Mouse (Mus musculus): ENCODE data around the gene Zfp324. TPM values are rescaled to one million over a fixed set of nuclear protein-coding genes. Genes with fewer than 3 reads are reported as not detected.

Gene Zfp324
- polyA plus RNA-seq, 1 experiment: 0.80 TPM

DNA sequence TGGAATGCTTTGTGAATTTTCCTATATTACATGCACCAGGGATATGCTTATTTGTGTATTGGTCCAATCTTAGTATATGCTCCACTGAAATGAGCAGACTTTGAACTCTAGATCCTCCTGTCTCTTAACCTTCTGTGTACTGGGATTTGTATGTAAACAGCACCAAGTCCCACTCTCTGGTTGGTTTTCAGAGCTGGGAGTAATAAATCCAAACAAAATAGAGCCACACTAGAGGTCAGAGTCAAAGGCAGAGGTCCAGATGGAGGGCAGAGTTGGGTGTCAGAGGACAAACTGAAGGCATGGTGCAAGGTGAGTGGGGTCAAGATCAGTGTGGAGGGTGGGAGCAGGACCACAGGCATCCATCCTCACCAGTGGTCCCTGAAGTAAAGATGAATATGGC, 30.2 kb downstream of the Zfp324 start:
- TF ChIP-seq CTCF (IDR thresholded peaks at IDR 0.05; ENCODE audit: control insufficient read depth, insufficient read depth, low read length): no peak
- TF ChIP-seq POLR2A (IDR thresholded peaks at IDR 0.05; ENCODE audit: borderline replicate concordance, control insufficient read depth, low read depth, low read length): no peak
- Histone ChIP-seq H3K4me1 (ENCODE audit: control insufficient read depth, insufficient read depth, low read length) (no peaks in the 10 kb centered on the region), H3K27ac (ENCODE audit: control insufficient read depth, insufficient read depth, low read depth, low read length, poor library complexity) (no peak overlapping the region), H3K4me3 (replicated peaks; ENCODE audit: control insufficient read depth, low read depth, low read length) (no peak overlapping the region)

DNA sequence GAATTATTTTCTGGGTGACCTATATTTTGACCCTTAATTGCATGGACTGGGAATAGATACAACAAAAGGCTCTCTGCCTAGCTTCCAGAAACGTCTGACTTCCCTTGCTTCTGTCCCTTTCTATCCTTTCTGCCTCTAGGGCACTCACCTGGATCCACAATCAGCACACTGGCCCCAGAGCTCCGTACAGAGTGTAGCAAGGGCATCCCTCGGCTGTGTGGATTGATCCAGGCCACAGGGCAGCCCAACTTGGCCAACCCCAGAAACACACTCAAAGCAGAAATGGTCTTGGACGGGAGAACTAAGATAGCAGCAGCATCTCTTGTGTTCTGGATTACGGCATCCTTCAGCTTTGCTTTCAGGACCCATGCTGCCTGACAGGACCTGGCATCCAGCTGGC, 31.6 kb downstream of the Zfp324 start:
- TF ChIP-seq CTCF (IDR thresholded peaks at IDR 0.05; ENCODE audit: control insufficient read depth, insufficient read depth, low read length) (no peak), POLR2A (IDR thresholded peaks at IDR 0.05; ENCODE audit: borderline replicate concordance, control insufficient read depth, low read depth, low read length) (no peak)
- Histone ChIP-seq H3K27ac (ENCODE audit: control insufficient read depth, insufficient read depth, low read depth, low read length, poor library complexity) (no peak overlapping the region), H3K4me3 (replicated peaks; ENCODE audit: control insufficient read depth, low read depth, low read length) (no peak overlapping the region), H3K4me1 (ENCODE audit: control insufficient read depth, insufficient read depth, low read length) (no peaks in the 10 kb centered on the region)
- 64% methylated on average over 5 of the region's 5 CpGs for WGBS

DNA sequence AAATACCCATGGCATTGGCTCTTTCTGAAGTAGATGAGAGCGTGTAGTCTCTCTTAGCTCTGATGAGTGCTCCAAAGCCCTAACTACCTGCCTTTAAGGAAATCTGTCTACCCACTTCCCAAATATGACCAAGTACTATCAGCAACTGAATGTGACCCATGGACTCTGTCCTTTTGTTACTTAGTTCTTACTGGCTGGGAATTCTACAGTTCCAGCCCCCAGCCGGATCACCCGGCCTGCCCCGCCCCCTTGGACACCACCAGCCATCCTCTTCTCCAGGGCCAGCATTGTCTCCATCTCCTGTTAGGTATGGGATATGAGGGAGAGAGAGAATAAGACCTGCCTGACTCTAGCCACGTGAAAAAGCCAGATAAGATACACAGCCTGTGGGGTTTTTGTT, 32.4 kb downstream of the Zfp324 start, which contains the start of gene Slc27a5:
Gene Slc27a5, minus strand, starts transcription at position 140 of the 400 bp plus-strand sequence.
- no peaks in the 10 kb centered on the region for H3K4me1 ChIP-seq (ENCODE audit: control insufficient read depth, insufficient read depth, low read length)
- WGBS: 71% methylated on average over 5 of the region's 5 CpGs
- H3K27ac ChIP-seq (ENCODE audit: control insufficient read depth, insufficient read depth, low read depth, low read length, poor library complexity): no peak within 1 kb of the TSS
- no peak within 1 kb of the TSS for H3K4me3 ChIP-seq (replicated peaks; ENCODE audit: control insufficient read depth, low read depth, low read length)
- TF ChIP-seq CTCF (IDR thresholded peaks at IDR 0.05; ENCODE audit: control insufficient read depth, insufficient read depth, low read length) (no peak), POLR2A (IDR thresholded peaks at IDR 0.05; ENCODE audit: borderline replicate concordance, control insufficient read depth, low read depth, low read length) (no peak)

DNA sequence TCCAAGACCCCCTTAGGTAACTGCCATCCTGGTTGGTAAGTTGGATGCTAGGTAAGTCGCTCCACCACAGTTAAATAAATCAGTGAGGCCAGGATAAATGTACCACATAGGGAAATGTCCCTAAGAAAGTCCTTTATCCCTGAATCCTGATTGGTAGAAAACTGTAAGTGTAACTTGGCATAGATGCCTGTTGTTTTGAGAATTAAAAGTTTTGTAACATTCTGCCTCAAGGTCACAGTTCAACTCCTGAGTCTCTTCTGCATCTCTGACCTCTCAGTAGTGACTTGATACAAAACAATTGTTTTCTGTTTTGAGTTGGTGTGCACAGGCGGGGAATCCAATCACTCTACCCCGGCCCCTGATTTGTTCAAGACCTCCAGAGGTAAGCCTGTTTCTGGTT, 33.2 kb downstream of the Zfp324 start, which contains the start of gene Trim28:
Gene Trim28, plus strand, starts transcription at position 264 of the 400 bp plus-strand sequence.
- TF ChIP-seq POLR2A (IDR thresholded peaks at IDR 0.05; ENCODE audit: borderline replicate concordance, control insufficient read depth, low read depth, low read length): no peak
- TF ChIP-seq CTCF (IDR thresholded peaks at IDR 0.05; ENCODE audit: control insufficient read depth, insufficient read depth, low read length): no peak
- WGBS: 82% methylated on average over 3 of the region's 3 CpGs
- Histone ChIP-seq H3K4me3 (replicated peaks; ENCODE audit: control insufficient read depth, low read depth, low read length) (no peak within 1 kb of the TSS), H3K4me1 (ENCODE audit: control insufficient read depth, insufficient read depth, low read length) (no peaks in the 10 kb centered on the region), H3K27ac (ENCODE audit: control insufficient read depth, insufficient read depth, low read depth, low read length, poor library complexity) (no peak within 1 kb of the TSS)

DNA sequence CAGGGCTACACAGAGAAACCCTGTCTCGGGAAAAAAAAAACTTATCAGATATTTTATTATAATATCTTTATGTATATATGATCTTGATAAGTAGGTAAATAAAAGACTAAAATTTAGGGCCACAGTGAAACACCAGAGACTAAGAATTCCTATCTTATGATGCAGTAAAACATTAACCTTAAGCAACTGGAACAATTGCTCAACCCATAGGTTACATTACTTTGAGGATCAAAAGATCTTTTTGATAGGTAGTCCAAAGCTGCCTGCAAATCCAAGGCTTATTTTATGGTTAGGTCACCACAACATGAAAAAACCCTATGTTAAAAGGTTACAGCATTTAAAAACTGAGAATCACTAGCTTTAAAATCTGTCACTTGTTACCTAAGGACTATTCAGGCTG, 35.9 kb downstream of the Zfp324 start:
- TF ChIP-seq POLR2A (IDR thresholded peaks at IDR 0.05; ENCODE audit: borderline replicate concordance, control insufficient read depth, low read depth, low read length): no peak
- TF ChIP-seq CTCF (IDR thresholded peaks at IDR 0.05; ENCODE audit: control insufficient read depth, insufficient read depth, low read length): no peak
- WGBS: 80% methylated on average over 1 of the region's 1 CpGs
- Histone ChIP-seq H3K4me1 (ENCODE audit: control insufficient read depth, insufficient read depth, low read length) (no peaks in the 10 kb centered on the region), H3K4me3 (replicated peaks; ENCODE audit: control insufficient read depth, low read depth, low read length) (no peak overlapping the region), H3K27ac (ENCODE audit: control insufficient read depth, insufficient read depth, low read depth, low read length, poor library complexity) (no peak overlapping the region)

DNA sequence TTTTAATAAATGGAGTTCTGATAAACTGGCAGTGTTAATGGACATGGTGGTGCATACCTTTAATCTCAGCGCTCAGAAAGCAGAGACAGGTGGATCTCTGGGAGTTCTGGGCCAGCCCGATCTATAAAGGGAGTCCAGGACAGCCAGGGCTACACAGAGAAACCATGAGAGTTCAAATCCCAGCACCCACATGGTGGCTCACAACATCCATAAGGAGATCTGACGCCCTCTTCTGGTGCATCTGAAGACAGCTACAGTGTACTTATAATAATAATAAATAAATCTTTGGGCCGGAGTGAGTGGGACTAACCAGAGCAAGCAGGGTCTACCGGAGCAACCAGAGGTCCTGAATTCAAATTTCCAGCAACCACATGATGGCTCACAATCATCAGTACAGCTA, 37.7 kb downstream of the Zfp324 start:
- no peak for TF ChIP-seq CTCF (IDR thresholded peaks at IDR 0.05; ENCODE audit: control insufficient read depth, insufficient read depth, low read length)
- 82% methylated on average over 5 of the region's 5 CpGs for WGBS
- no peak overlapping the region for H3K4me3 ChIP-seq (replicated peaks; ENCODE audit: control insufficient read depth, low read depth, low read length)
- no peak overlapping the region for H3K27ac ChIP-seq (ENCODE audit: control insufficient read depth, insufficient read depth, low read depth, low read length, poor library complexity)
- H3K4me1 ChIP-seq (ENCODE audit: control insufficient read depth, insufficient read depth, low read length): no peaks in the 10 kb centered on the region

DNA sequence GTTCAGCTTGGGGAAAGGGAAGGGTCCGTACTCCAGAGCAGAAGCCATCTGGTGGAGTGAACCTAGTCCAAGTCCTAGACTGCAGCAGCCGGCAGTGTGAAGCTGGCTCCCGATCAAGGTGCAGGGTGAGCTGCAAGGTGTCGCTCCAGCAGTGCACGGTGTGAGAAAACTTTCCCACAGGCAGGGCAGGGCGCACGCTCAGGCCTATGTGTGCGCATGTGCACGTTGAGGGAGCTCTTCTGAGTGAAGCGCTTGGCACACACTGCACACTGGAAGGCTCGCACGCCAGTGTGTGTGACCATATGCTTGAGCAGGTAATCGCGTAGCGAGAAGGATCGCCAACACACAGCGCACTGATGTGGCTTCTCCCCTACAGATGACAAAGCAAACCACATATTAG, 40.4 kb downstream of the Zfp324 start:
- WGBS: 91% methylated on average over 17 of the region's 17 CpGs
- H3K4me1 ChIP-seq (ENCODE audit: control insufficient read depth, insufficient read depth, low read length): no peaks in the 10 kb centered on the region; the same call in 1 of the 2 replicates
- no peak overlapping the region for H3K4me3 ChIP-seq (replicated peaks; ENCODE audit: control insufficient read depth, low read depth, low read length)
- H3K27ac ChIP-seq (ENCODE audit: control insufficient read depth, insufficient read depth, low read depth, low read length, poor library complexity): no peak overlapping the region; the same call in 1 of the 2 replicates
- TF ChIP-seq POLR2A (IDR thresholded peaks at IDR 0.05; ENCODE audit: borderline replicate concordance, control insufficient read depth, low read depth, low read length) (no peak), CTCF (IDR thresholded peaks at IDR 0.05; ENCODE audit: control insufficient read depth, insufficient read depth, low read length) (no peak)

DNA sequence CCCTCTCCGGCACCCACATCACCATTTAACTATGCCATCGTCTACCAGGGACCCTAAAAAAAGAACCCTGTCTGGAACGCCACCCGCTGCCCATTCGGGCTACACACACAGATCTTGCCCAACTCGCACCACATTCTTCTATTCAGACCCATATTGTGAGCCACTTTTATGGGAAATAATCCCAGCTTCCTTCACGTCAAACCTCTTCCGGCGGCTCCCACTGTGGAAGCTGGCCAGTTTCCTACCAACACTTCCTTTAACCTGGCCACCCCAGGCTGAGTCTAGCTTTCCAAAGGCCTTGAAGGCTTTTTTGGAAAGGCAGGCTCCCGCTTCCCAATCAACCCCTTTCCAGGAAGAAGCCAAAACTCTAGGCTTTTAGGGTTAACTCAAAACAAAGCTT, 40.9 kb downstream of the Zfp324 start:
- Histone ChIP-seq H3K4me3 (replicated peaks; ENCODE audit: control insufficient read depth, low read depth, low read length) (no peak overlapping the region), H3K4me1 (ENCODE audit: control insufficient read depth, insufficient read depth, low read length) (no peaks in the 10 kb centered on the region; the same call in 1 of the 2 replicates), H3K27ac (ENCODE audit: control insufficient read depth, insufficient read depth, low read depth, low read length, poor library complexity) (no peak overlapping the region)
- no peak for TF ChIP-seq POLR2A (IDR thresholded peaks at IDR 0.05; ENCODE audit: borderline replicate concordance, control insufficient read depth, low read depth, low read length)
- TF ChIP-seq CTCF (IDR thresholded peaks at IDR 0.05; ENCODE audit: control insufficient read depth, insufficient read depth, low read length): no peak
- 88% methylated on average over 10 of the region's 10 CpGs for WGBS
